Mouse (Mus musculus): ENCODE results near the gene Mkrn1. TPM values are rescaled to one million over a fixed set of nuclear protein-coding genes. Genes with fewer than 3 reads are reported as not detected.
A peak's percentile ranks its signal among the peaks of the same experiment; 100 is the strongest.

The Mkrn1 gene
- polyA plus RNA-seq, 1 experiment from 2014 or later, result 54.6 TPM

- TF ChIP-seq EP300 (optimal IDR thresholded peaks at IDR 0.05), result no peak
- peak; percentile 46 for TF ChIP-seq CTCF (IDR thresholded peaks at IDR 0.05; ENCODE audit: low read depth)
- ATAC-seq (ENCODE audit: low FRiP score, low TSS enrichment) (no peak), DNase-seq (ENCODE audit: low spot score) (no peak)
- H3K9ac ChIP-seq (ENCODE audit: low read length), result no peak overlapping the region
- no peaks in the 10 kb centered on the region for H3K4me1 ChIP-seq (replicated peaks; ENCODE audit: control insufficient read depth, insufficient read depth)
- H3K9me3 ChIP-seq (ENCODE audit: control insufficient read depth, low read length), result no peaks in the 10 kb centered on the region
- H3K36me3 ChIP-seq (ENCODE audit: control insufficient read depth, insufficient read depth, low read length), result peaks cover 4% of the 10 kb centered on the region
- H3K4me2 ChIP-seq (replicated peaks; ENCODE audit: low read depth), result no peak overlapping the region
- H3K27me3 ChIP-seq (ENCODE audit: control insufficient read depth, insufficient read depth, low read length), result no peaks in the 10 kb centered on the region
- no peak overlapping the region for H3K27ac ChIP-seq (replicated peaks)
- H3K4me3 ChIP-seq (ENCODE audit: low read depth, low read length), result no peak overlapping the region
- WGBS, result 65% methylated on average over 4 of the region's 4 CpGs
These were observed 72.1 kb downstream of the Mkrn1 start for GRCm38 (mm10) chr6:39347880-39348814.

Other genes with a start within 250 kb of the Mkrn1 start
- 2.5 and 2.6 TPM in 2 replicates for gene Kdm7a, start 213.7 kb downstream of the Mkrn1 start, polyA plus RNA-seq (2015; fragmentation: Nextera tagmentation; extraction: Ambion mirVana)
- 20.9 and 22.7 TPM in 2 replicates for gene Slc37a3, start 42.8 kb downstream of the Mkrn1 start, polyA plus RNA-seq (2015; fragmentation: Nextera tagmentation; extraction: Ambion mirVana)
- gene Rab19, start 39.3 kb downstream of the Mkrn1 start, polyA plus RNA-seq (2015; fragmentation: Nextera tagmentation; extraction: Ambion mirVana), result 5.1 and 5.4 TPM in 2 replicates
- 4.7 TPM in 2 replicates for gene Dennd2a, start 137.4 kb upstream of the Mkrn1 start, polyA plus RNA-seq (2015; fragmentation: Nextera tagmentation; extraction: Ambion mirVana)
- 22.0 and 24.4 TPM in 2 replicates for gene Adck2, start 153.4 kb upstream of the Mkrn1 start, polyA plus RNA-seq (2015; fragmentation: Nextera tagmentation; extraction: Ambion mirVana)
- 0.63 and 1.4 TPM in 2 replicates for gene Gm42420, start 165.3 kb upstream of the Mkrn1 start, polyA plus RNA-seq (2015; fragmentation: Nextera tagmentation; extraction: Ambion mirVana)
- 419 and 461 TPM in 2 replicates for gene Ndufb2, start 172.1 kb upstream of the Mkrn1 start, polyA plus RNA-seq (2015; fragmentation: Nextera tagmentation; extraction: Ambion mirVana)